Mouse (Mus musculus) right cerebral cortex, adult 2 months (tissue): ENCODE results near the gene Msmo1.
A peak's percentile ranks its signal among the peaks of the same experiment; 100 is the strongest.

Source experiments
- DNase-seq, 2 experiments: peaks; one replicate each; pipeline ENCODE4 v3.0.0; 2021 to 2022; ENCODE audit warnings: low spot score in 2 of 2

Gene Msmo1

GRCm38 (mm10) chr8:64712499-64712898 is 21.1 kb downstream of the Msmo1 start:
- DNase-seq, result no peak

- no peak for DNase-seq
Measured at GRCm38 (mm10) chr8:64711544-64711943, 22.0 kb downstream of the Msmo1 start.

GRCm38 (mm10) chr8:64707481-64707880 is 26.1 kb downstream of the Msmo1 start:
- DNase-seq, result no peak

GRCm38 (mm10) chr8:64703191-64703590 is 30.4 kb downstream of the Msmo1 start:
- no peak for DNase-seq

GRCm38 (mm10) chr8:64692651-64693201 is 40.9 kb downstream of the Msmo1 start, which contains the start of gene Cpe:
Gene Cpe, minus strand, starts transcription at chr8:64693054.
- DNase-seq, result peak; percentile 87 to 91

- peak; percentile 20 to 44 for DNase-seq
Measured at GRCm38 (mm10) chr8:64691591-64692401, 41.8 kb downstream of the Msmo1 start.

- DNase-seq, result peak in 1 of 2 experiments; percentile 36
Measured at GRCm38 (mm10) chr8:64690845-64691244, 42.7 kb downstream of the Msmo1 start.

- DNase-seq, result no peak
Measured at GRCm38 (mm10) chr8:64690306-64690705, 43.3 kb downstream of the Msmo1 start.

- DNase-seq, result no peak
Measured at GRCm38 (mm10) chr8:64688741-64689140, 44.9 kb downstream of the Msmo1 start.

GRCm38 (mm10) chr8:64688161-64688560 is 45.4 kb downstream of the Msmo1 start:
- DNase-seq, result no peak

- no peak for DNase-seq
Measured at GRCm38 (mm10) chr8:64682501-64682900, 51.1 kb downstream of the Msmo1 start.

- DNase-seq, result no peak
Measured at GRCm38 (mm10) chr8:64676381-64676780, 57.2 kb downstream of the Msmo1 start.

- DNase-seq, result no peak
Measured at GRCm38 (mm10) chr8:64674951-64675585, 58.5 kb downstream of the Msmo1 start.

GRCm38 (mm10) chr8:64672920-64673319 is 60.7 kb downstream of the Msmo1 start:
- no peak for DNase-seq

- DNase-seq, result no peak
Measured at GRCm38 (mm10) chr8:64671937-64672336, 61.7 kb downstream of the Msmo1 start.
